Mouse (Mus musculus) heart, embryonic 11.5 days (tissue): ENCODE results near the gene Gm45716. TPM values are rescaled to one million over a fixed set of nuclear protein-coding genes. Genes with fewer than 3 reads are reported as not detected.

Experiments used
- ATAC-seq: fragments of 200-750 bp; cut with Nextera tagmentation; replicated peaks from 2 replicates; pipeline ENCODE4 v1.8.0; 2017; ENCODE audit warnings: moderate library complexity; ENCODE audit not compliant: insufficient number of reproducible peaks, low FRiP score, low TSS enrichment
- H3K27ac ChIP-seq: fragments of 300-500 bp; sonication (generic); 2 replicates; pipeline ENCODE4 v1.5.1; 2014; ENCODE audit warnings: mild to moderate bottlenecking, low read depth, low read length
- H3K27me3 ChIP-seq: fragments of 300-500 bp; sonication (generic); 2 replicates; pipeline ENCODE4 v1.6.1; 2014; ENCODE audit warnings: mild to moderate bottlenecking, low read length, mixed read lengths; ENCODE audit not compliant: control insufficient read depth, insufficient read depth
- H3K36me3 ChIP-seq: fragments of 300-500 bp; sonication (generic); 2 replicates; pipeline ENCODE4 v1.6.1; 2014; ENCODE audit warnings: mild to moderate bottlenecking, low read length, moderate library complexity, mixed read lengths; ENCODE audit not compliant: control insufficient read depth, insufficient read depth
- H3K4me1 ChIP-seq: fragments of 300-500 bp; sonication (generic); 2 replicates; pipeline ENCODE4 v1.6.1; 2014; ENCODE audit warnings: low read length; ENCODE audit not compliant: control insufficient read depth, insufficient read depth
- H3K4me2 ChIP-seq: fragments of 300-500 bp; sonication (generic); 2 replicates; pipeline ENCODE4 v1.6.1; 2014; ENCODE audit warnings: mild to moderate bottlenecking, moderate library complexity
- H3K4me3 ChIP-seq: fragments of 300-500 bp; sonication (generic); 2 replicates; pipeline ENCODE4 v1.5.1; 2014; ENCODE audit warnings: low read depth, low read length
- H3K9ac ChIP-seq: fragments of 300-500 bp; sonication (generic); 2 replicates; pipeline ENCODE4 v1.6.1; 2014; ENCODE audit warnings: mild to moderate bottlenecking, low read depth, low read length, moderate library complexity
- H3K9me3 ChIP-seq: fragments of 300-500 bp; sonication (generic); replicated peaks from 2 replicates; pipeline ENCODE4 v1.6.1; 2016; ENCODE audit warnings: low read length; ENCODE audit not compliant: control insufficient read depth
- WGBS: fragments of 180-500 bp; shearing (Covaris S2); extraction: QIAGEN DNeasy Blood & Tissue Kit; methylation state at CpG from one replicate; pipeline ENCODE4 v1.1.7; 2014; ENCODE audit not compliant: insufficient replicate concordance; 5-methylcytosine and 5-hydroxymethylcytosine counted together
- polyA plus RNA-seq: library from polyadenylated mRNA; unstranded; fragments of >200 nt; fragmentation: Nextera tagmentation; extraction: Ambion mirVana; gene quantifications from 2 replicates; pipeline ENCODE4 v1.2.1, GENCODE M21; 2014

Gm45716 gene
- polyA plus RNA-seq, 1 experiment from 2014 or later: 50.9 TPM

GRCm38 (mm10) chr11:90195756-90196520 lies 8.5 kb downstream of the Gm45716 start:
- Histone ChIP-seq H3K4me2 (no peak overlapping the region), H3K27ac (no peak overlapping the region), H3K36me3 (no peaks in the 10 kb centered on the region), H3K4me1 (peaks cover 8% of the 10 kb centered on the region; the same call in 1 of the 2 replicates), H3K27me3 (no peaks in the 10 kb centered on the region), H3K4me3 (no peak overlapping the region), H3K9ac (no peak overlapping the region), H3K9me3 (0 out of 2 replicates have a peak, but pooled peaks cover 2% of the 10 kb centered on the region)
- WGBS: 65% methylated on average over 11 of the region's 11 CpGs
- ATAC-seq: no peak

GRCm38 (mm10) chr11:90196521-90197215 lies 9.2 kb downstream of the Gm45716 start:
- no peak for ATAC-seq
- no peaks in the 10 kb centered on the region for H3K36me3 ChIP-seq
- H3K9me3 ChIP-seq: 0 out of 2 replicates have a peak, but pooled peaks cover 2% of the 10 kb centered on the region
- H3K4me1 ChIP-seq: peaks cover 8% of the 10 kb centered on the region; the same call in 1 of the 2 replicates
- WGBS: 65% methylated on average over 12 of the region's 12 CpGs
- no peak overlapping the region for H3K27ac ChIP-seq
- H3K4me2 ChIP-seq: no peak overlapping the region
- H3K27me3 ChIP-seq: no peaks in the 10 kb centered on the region
- no peak overlapping the region for H3K4me3 ChIP-seq
- no peak overlapping the region for H3K9ac ChIP-seq

GRCm38 (mm10) chr11:90198048-90198447 lies 10.6 kb downstream of the Gm45716 start:
- Histone ChIP-seq H3K4me2 (no peak overlapping the region), H3K4me3 (no peak overlapping the region), H3K27ac (no peak overlapping the region), H3K9ac (no peak overlapping the region), H3K9me3 (no peaks in the 10 kb centered on the region), H3K4me1 (peaks cover 8% of the 10 kb centered on the region; the same call in 1 of the 2 replicates), H3K36me3 (no peaks in the 10 kb centered on the region), H3K27me3 (no peaks in the 10 kb centered on the region)
- WGBS: 57% methylated on average over 5 of the region's 5 CpGs
- no peak for ATAC-seq

- no peak for ATAC-seq
- peaks cover 6% of the 10 kb centered on the region; the same call in 1 of the 2 replicates for H3K4me1 ChIP-seq
- 83% methylated on average over 2 of the region's 2 CpGs for WGBS
- no peak overlapping the region for H3K9ac ChIP-seq
- no peak overlapping the region for H3K27ac ChIP-seq
- no peaks in the 10 kb centered on the region for H3K9me3 ChIP-seq
- H3K27me3 ChIP-seq: no peaks in the 10 kb centered on the region
- no peak overlapping the region for H3K4me2 ChIP-seq
- no peaks in the 10 kb centered on the region for H3K36me3 ChIP-seq
- H3K4me3 ChIP-seq: no peak overlapping the region
Observed at GRCm38 (mm10) chr11:90200826-90201225, 13.3 kb downstream of the Gm45716 start.

GRCm38 (mm10) chr11:90214246-90214645 lies 26.8 kb downstream of the Gm45716 start:
- Histone ChIP-seq H3K27me3 (no peaks in the 10 kb centered on the region), H3K9me3 (no peaks in the 10 kb centered on the region), H3K4me3 (no peak overlapping the region), H3K4me2 (no peak overlapping the region), H3K4me1 (no peaks in the 10 kb centered on the region), H3K36me3 (no peaks in the 10 kb centered on the region), H3K27ac (no peak overlapping the region), H3K9ac (no peak overlapping the region)
- ATAC-seq: no peak
- 80% methylated on average over 7 of the region's 7 CpGs for WGBS

- H3K27ac ChIP-seq: no peak overlapping the region
- no peak overlapping the region for H3K4me2 ChIP-seq
- WGBS: 39% methylated on average over 6 of the region's 6 CpGs
- H3K4me1 ChIP-seq: 0 out of 2 replicates have a peak, but pooled peaks cover 2% of the 10 kb centered on the region
- H3K27me3 ChIP-seq: no peaks in the 10 kb centered on the region
- no peaks in the 10 kb centered on the region for H3K36me3 ChIP-seq
- no peak for ATAC-seq
- no peaks in the 10 kb centered on the region for H3K9me3 ChIP-seq
- H3K4me3 ChIP-seq: no peak overlapping the region
- H3K9ac ChIP-seq: no peak overlapping the region
Observed at GRCm38 (mm10) chr11:90220022-90220645, 32.7 kb downstream of the Gm45716 start.

- H3K27ac ChIP-seq: no peak overlapping the region
- H3K36me3 ChIP-seq: no peaks in the 10 kb centered on the region
- no peak overlapping the region for H3K9ac ChIP-seq
- H3K4me3 ChIP-seq: no peak overlapping the region
- H3K9me3 ChIP-seq: no peaks in the 10 kb centered on the region
- 37% methylated on average over 2 of the region's 2 CpGs for WGBS
- no peaks in the 10 kb centered on the region for H3K27me3 ChIP-seq
- H3K4me1 ChIP-seq: 0 out of 2 replicates have a peak, but pooled peaks cover 2% of the 10 kb centered on the region
- ATAC-seq: no peak
- no peak overlapping the region for H3K4me2 ChIP-seq
Observed at GRCm38 (mm10) chr11:90220750-90221149, 33.3 kb downstream of the Gm45716 start.

GRCm38 (mm10) chr11:90224914-90225470 lies 37.5 kb downstream of the Gm45716 start:
- H3K9me3 ChIP-seq: no peaks in the 10 kb centered on the region
- no peaks in the 10 kb centered on the region for H3K36me3 ChIP-seq
- H3K4me1 ChIP-seq: peaks cover 7% of the 10 kb centered on the region
- no peak overlapping the region for H3K9ac ChIP-seq
- H3K27ac ChIP-seq: no peak overlapping the region
- H3K27me3 ChIP-seq: no peaks in the 10 kb centered on the region
- no peak overlapping the region for H3K4me3 ChIP-seq
- 0 out of 2 replicates have a peak overlapping the region, but pooled peaks have one; percentile 3 for H3K4me2 ChIP-seq
- WGBS: 19% methylated on average over 11 of the region's 11 CpGs
- no peak; the same call in 1 of the 2 replicates for ATAC-seq
